Mouse (Mus musculus): ENCODE results near the gene Ncbp2. TPM values are rescaled to one million over a fixed set of nuclear protein-coding genes. Genes with fewer than 3 reads are reported as not detected.

The Ncbp2 gene
- 10 to 100 TPM; 49.1 to 57.3 TPM for total RNA-seq (2021)
- long read RNA-seq, transcript Ncbp2-201 (4 exons, 2,070 nt): major isoform, 72 of 83 reads
- long read RNA-seq, partial matches to known transcripts: 6 of 83 reads
- long read RNA-seq, other reads (novel, unspliced or antisense): 5 of 83 reads

DNA sequence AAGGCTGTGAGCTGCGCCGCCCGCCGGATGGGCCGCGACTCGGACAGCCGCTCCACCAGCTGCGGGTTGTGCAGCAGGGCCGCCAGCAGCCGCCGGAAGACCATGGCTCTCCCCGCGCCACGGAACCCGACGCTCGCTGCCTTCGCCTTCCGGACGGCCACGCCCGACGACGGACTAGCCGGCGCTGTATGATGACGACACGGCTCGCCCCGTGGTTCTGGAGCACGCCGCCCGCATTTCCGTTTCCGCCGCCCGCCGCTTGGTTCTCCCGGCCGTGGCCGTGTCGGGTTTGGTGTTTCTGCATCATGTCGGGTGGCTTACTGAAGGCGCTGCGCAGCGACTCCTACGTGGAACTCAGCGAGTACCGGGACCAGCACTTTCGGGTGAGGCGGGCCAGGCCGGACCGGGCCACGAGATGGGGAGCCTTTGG is at the start of gene Ncbp2, which contains the start of gene 0610012G03Rik:
TSS of gene Ncbp2 (plus strand) at position 169 of the 430 bp plus-strand sequence.
TSS of gene 0610012G03Rik (minus strand) at position 150 of the 430 bp plus-strand sequence.
- DNase-seq (ENCODE audit: low spot score in 2 of 2): peak; percentile 98

- peak; percentile 70 to 78 for DNase-seq (ENCODE audit: low spot score in 2 of 2)
Observed at GRCm38 (mm10) chr16:31898546-31899326, 49.6 kb upstream of the Ncbp2 start.

GRCm38 (mm10) chr16:31901886-31902285 is 46.4 kb upstream of the Ncbp2 start:
- no peak for DNase-seq (ENCODE audit: low spot score in 2 of 2)

DNA sequence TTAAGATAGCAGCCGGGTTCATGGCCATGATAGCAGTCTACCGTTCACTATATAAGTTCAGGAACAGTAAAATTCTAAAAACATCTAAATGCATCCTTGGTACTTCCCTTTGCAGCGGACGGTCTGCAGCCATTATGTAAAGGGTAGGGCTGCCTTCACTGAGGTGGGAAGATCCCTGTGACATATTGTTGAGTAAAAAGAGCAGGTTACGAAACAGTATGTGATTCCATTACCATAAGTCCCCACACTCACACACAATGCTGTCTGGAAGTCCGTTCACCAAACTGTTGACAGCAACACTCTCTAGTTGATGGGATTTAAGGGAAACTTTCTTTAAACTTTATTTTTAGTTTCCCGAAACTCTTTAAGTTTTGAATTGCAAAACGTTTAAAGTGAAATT is 45.1 kb upstream of the Ncbp2 start:
- DNase-seq (ENCODE audit: low spot score in 2 of 2): no peak

DNA sequence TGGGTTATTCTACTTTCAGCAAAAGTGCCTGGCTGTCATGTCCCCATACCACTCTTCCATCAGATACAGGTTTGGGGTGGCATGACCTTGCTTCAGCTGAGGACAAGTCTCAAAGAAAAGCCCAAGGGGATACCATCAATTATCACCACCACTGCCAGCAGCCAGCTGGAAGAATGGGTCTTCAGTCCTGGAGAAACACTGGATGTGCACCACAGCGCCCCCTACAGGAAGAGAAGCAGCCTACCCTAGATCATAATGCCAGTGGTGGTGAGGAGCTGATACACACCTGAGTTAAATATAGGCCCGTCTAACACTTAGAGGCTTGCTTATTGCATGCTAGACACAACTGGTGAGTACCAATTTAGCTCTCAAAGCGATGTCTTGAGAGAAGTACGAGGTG is 43.0 kb upstream of the Ncbp2 start:
- DNase-seq (ENCODE audit: low spot score in 2 of 2): no peak

- DNase-seq (ENCODE audit: low spot score in 2 of 2): no peak
Observed at GRCm38 (mm10) chr16:31905891-31906825, 42.2 kb upstream of the Ncbp2 start.

DNA sequence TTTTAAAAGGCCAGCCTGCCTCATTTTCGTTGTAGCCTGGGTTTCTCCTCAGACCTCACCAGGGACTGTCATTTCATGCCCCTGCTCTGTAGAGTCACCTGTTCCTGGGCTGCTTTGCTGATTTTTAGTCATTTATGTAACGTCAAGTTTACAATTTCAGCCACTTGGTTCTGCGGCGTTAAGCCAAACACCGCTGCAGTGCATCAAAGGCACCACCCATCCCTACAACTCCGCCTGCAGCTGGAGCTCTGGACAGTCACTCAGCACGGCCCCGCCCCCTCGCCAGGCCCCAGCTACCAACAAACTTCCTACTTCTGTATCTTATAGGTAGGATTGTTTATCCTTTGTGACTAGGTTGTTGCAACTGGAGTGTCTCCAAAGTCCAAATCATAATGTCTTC is 41.4 kb upstream of the Ncbp2 start:
- DNase-seq (ENCODE audit: low spot score in 2 of 2): peak in 1 of 2 experiments; percentile 28

- no peak for DNase-seq (ENCODE audit: low spot score in 2 of 2)
Observed at GRCm38 (mm10) chr16:31908959-31909358, 39.4 kb upstream of the Ncbp2 start.

GRCm38 (mm10) chr16:31910281-31910847 is 37.9 kb upstream of the Ncbp2 start:
- DNase-seq (ENCODE audit: low spot score in 2 of 2): no peak

GRCm38 (mm10) chr16:31917776-31918175 is 30.5 kb upstream of the Ncbp2 start:
- DNase-seq (ENCODE audit: low spot score in 2 of 2): no peak

DNA sequence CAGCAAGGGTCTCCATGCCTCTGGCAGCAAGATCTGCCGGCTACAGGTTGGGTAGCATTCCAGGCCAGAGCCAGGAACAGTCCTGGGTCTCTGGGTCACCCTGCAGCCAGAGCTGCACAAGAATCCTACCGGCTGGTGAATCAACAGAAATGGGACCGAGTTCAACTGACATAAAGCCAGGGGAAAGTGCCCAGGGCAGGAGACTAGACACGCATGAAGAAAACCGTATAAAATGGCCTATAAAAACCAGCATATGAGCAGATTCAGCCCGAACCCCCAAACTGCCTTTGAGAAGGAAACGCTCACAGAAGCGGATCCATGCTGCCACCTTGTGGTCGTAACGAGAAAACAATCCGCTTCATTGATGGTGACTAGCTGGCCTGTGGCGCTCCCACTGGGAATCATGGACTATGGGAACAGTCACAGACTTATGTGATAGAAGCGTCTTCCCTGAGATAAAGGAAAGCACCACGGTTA is 30.0 kb upstream of the Ncbp2 start:
- DNase-seq (ENCODE audit: low spot score in 2 of 2): peak; percentile 87 to 92

- no peak for DNase-seq (ENCODE audit: low spot score in 2 of 2)
Observed at GRCm38 (mm10) chr16:31924368-31924767, 23.9 kb upstream of the Ncbp2 start.

DNA sequence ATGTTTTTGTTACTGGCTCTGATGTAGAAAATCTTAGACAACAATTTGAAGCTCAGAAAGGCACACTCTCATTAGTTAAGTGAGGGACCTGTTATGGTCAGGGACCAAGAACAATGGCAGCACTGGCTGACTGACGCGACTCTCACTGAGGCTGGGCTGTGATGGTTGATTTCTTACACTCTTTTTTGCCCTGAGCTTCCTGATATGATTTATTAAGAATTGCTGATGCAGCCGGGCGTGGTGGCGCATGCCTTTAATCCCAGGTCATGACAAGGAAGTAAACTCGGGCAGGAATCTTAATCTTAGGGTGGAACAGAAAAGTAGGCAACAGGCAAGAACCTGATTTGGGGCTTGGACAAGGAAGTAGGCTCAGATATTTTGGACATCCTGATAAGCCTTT is 22.2 kb upstream of the Ncbp2 start:
- no peak for DNase-seq (ENCODE audit: low spot score in 2 of 2)

DNA sequence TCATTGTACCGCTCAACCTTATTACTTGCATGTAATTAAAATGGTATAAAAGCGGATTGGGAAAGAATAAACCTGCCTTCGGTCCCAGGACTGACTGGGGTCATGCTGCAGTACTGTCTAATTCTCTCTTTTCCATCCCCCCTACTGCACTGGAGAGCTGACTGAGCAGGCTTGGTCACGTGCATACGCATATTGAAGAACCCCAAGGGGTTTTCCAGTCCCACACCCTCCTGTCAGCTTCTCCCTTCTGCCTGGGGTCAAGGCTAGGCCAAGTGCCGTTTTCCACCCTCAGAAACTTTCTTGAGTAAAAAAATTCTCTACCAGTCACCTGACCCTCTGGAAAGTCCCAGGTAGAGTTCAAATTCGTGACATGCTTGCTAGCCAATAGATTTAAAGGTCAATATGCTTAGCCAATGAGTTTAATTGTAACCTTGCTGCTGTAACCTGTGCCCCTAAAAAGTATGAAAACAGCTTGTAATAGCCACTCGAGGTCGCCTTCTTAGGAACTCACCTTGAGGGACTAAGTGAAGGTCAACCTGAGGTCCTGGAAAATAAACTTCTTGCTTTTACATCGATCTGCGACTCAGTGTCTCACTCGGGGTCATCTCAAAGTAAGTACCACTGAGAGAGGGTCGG is 21.6 kb upstream of the Ncbp2 start:
- DNase-seq (ENCODE audit: low spot score in 2 of 2): no peak

GRCm38 (mm10) chr16:31927412-31927811 is 20.9 kb upstream of the Ncbp2 start:
- DNase-seq (ENCODE audit: low spot score in 2 of 2): no peak

DNA sequence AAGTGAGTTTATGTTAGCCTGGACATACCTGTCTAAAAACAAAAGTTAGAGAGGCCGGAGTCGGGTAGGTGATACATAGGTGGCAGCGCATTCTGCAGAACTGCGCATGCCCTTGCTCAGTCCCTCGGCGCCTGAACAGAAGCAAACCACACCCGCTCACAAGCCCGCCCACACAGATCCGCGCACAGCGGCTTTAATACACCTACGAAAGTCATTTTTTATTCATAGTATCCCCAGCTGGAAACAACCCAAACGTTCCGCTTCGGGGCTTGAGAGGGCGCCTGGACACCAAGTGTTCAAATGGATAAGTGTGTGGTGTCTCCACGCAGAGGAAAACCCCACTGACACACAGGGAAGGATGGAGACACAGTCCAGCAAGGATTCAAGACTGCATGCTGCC is 17.0 kb upstream of the Ncbp2 start:
- no peak for DNase-seq (ENCODE audit: low spot score in 2 of 2)

- DNase-seq (ENCODE audit: low spot score in 2 of 2): peak in 1 of 2 experiments; percentile 18
Observed at GRCm38 (mm10) chr16:31932255-31932654, 16.1 kb upstream of the Ncbp2 start.

DNA sequence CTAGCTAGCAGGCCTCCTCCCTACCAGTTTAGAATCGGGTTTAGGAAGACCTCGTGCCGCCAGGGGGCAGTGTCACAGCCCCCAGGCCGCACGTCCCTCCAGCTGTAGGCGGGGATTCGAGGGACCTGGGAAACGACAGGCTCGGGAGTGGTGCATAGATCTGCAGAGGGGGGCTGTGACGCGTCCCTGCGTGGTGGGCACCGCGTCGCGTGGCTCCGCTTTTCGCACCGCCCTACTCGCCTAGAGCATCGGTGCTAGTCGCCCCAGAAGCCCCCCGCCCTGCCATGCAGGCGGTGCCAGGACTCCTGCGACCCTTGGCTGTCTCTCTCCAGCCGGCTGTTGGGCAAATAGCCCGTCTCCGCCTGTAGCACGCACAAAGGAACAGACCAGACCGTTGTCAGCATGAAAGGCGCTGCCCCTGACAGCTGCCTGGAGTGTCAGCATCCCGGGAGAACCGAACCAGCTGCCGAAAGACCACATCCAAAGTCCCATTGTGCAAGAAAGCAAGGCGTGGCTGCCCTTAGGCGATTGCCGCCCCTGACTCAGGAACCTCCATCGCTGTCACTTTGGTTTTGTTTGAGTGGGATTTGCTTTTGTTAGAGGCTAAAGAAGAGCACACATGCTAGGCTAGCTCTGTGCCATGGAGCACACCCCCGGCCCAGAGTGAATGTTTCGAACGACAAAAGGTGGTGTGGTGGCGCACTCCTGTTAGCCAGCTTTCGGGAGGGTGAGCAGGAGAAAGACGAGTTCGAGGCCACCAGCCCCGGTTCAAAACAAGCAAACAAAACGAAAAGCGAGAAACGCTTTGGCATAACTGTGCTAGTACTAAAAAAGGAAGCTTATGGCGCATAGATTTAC is 15.2 kb upstream of the Ncbp2 start:
- DNase-seq (ENCODE audit: low spot score in 2 of 2): peak; percentile 91 to 92

DNA sequence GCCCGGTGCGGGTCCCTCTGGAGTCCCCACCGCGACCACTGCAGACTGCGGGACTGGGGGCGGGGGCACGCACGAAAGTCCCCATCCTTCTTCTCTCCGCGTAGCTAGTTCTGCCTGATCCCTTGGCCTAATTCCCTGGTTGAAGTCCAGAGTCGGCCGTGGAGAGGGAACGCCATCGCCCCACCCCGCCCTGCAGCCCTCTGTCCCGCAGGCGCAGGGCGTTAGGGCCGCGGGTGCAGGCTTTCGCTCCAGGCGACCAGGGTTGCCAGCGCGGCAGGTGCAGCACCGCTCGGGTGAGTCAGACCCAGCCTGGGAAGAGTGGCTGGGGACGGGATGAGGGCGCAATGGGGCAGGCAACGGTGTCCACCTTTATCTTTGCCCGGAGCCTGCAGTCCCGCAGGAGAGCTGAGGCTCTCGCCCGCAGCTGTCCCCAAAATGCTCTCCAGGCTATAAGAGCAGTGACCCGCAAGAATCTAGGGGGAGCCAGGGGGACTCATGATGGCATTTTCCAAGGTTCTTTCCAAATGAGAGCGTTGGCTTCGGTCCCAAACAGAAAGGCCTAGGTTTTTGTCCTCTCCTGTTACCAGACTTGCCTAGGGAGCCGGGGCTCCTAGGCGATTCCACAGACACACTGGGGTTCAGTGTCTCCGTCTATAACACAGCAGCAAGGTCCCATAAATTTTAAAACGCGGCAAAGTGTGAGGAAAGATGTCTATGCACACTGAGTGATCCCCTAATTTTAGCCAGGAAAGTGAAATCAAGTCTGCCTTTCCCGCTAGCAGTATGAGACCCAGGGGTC is 14.4 kb upstream of the Ncbp2 start, which contains the start of gene Pigz:
TSS of gene Pigz (plus strand) at position 101 of the 799 bp plus-strand sequence.
- peak; percentile 66 to 68 for DNase-seq (ENCODE audit: low spot score in 2 of 2)

Data from layer of hippocampus, postnatal 10 days (tissue).